Mouse (Mus musculus) embryonic facial prominence, embryonic 11.5 days (tissue): ENCODE measurements around the gene Oit1. TPM values are rescaled to one million over a fixed set of nuclear protein-coding genes. Genes with fewer than 3 reads are reported as not detected.

Experiments
- ATAC-seq: fragments of 200-750 bp; cut with Nextera tagmentation; replicated peaks from 2 replicates; pipeline ENCODE4 v1.8.0; 2017; ENCODE audit warnings: low read depth; ENCODE audit not compliant: insufficient number of reproducible peaks, low FRiP score, low TSS enrichment
- DNase-seq: peaks from one replicate; pipeline ENCODE4 v3.0.0-alpha.2; 2015; ENCODE audit warnings: low spot score
- H3K27ac ChIP-seq: fragments of 300-500 bp; sonication (generic); replicated peaks from 2 replicates; pipeline ENCODE4 v1.5.1; 2014; ENCODE audit warnings: mild to moderate bottlenecking, low read depth, low read length, control low read depth
- H3K27me3 ChIP-seq: fragments of 300-500 bp; sonication (generic); 2 replicates; pipeline ENCODE4 v1.6.1; 2014; ENCODE audit warnings: mild to moderate bottlenecking, low read length, moderate library complexity, mixed read lengths; ENCODE audit not compliant: control insufficient read depth, insufficient read depth
- H3K36me3 ChIP-seq: fragments of 300-500 bp; sonication (generic); replicated peaks from 2 replicates; pipeline ENCODE4 v1.6.1; 2014; ENCODE audit warnings: low read depth, mild to moderate bottlenecking, low read length, moderate library complexity, mixed read lengths; ENCODE audit not compliant: control insufficient read depth, insufficient read depth
- H3K4me1 ChIP-seq: fragments of 300-500 bp; sonication (generic); 2 replicates; pipeline ENCODE4 v1.6.1; 2014; ENCODE audit warnings: low read length, mixed read lengths; ENCODE audit not compliant: control insufficient read depth, insufficient read depth
- H3K4me2 ChIP-seq: fragments of 300-500 bp; sonication (generic); 2 replicates; pipeline ENCODE4 v1.6.1; 2014; ENCODE audit warnings: low read depth, mild to moderate bottlenecking, control low read depth, low read length, moderate library complexity
- H3K4me3 ChIP-seq: fragments of 300-500 bp; sonication (generic); 2 replicates; pipeline ENCODE4 v1.5.1; 2014; ENCODE audit warnings: low read depth, low read length, control low read depth
- H3K9ac ChIP-seq: fragments of 300-500 bp; sonication (generic); replicated peaks from 2 replicates; pipeline ENCODE4 v1.6.1; 2014; ENCODE audit warnings: mild to moderate bottlenecking, control low read depth, low read length
- H3K9me3 ChIP-seq: fragments of 300-500 bp; sonication (generic); replicated peaks from 2 replicates; pipeline ENCODE4 v1.6.1; 2016; ENCODE audit warnings: mild to moderate bottlenecking, low read length, inconsistent platforms, mixed read lengths; ENCODE audit not compliant: control insufficient read depth
- WGBS: fragments of 180-500 bp; shearing (Covaris S2); extraction: QIAGEN DNeasy Blood & Tissue Kit; methylation state at CpG from one replicate; pipeline ENCODE4 v1.1.7; 2014; 5-methylcytosine and 5-hydroxymethylcytosine counted together
- polyA plus RNA-seq: library from polyadenylated mRNA; unstranded; fragments of >200 nt; fragmentation: Nextera tagmentation; extraction: Ambion mirVana; gene quantifications from 2 replicates; pipeline ENCODE4 v1.2.1, GENCODE M21; 2014

Oit1 gene
- polyA plus RNA-seq, 1 experiment from 2014 or later: 0.22 TPM

GRCm38 (mm10) chr14:8392181-8392825 is 13.7 kb upstream of the Oit1 start:
- Histone ChIP-seq H3K27ac (no peak overlapping the region), H3K27me3 (no peaks in the 10 kb centered on the region)
- WGBS: 57% methylated on average over 6 of the region's 6 CpGs

GRCm38 (mm10) chr14:8369394-8369793 is 9.2 kb downstream of the Oit1 start:
- H3K4me2 ChIP-seq: no peak overlapping the region
- H3K4me1 ChIP-seq: no peaks in the 10 kb centered on the region; the same call in 1 of the 2 replicates
- no peak for ATAC-seq
- H3K4me3 ChIP-seq: no peak overlapping the region
- H3K27me3 ChIP-seq: no peaks in the 10 kb centered on the region
- no peak for DNase-seq
- H3K9ac ChIP-seq: no peak overlapping the region
- H3K9me3 ChIP-seq: no peaks in the 10 kb centered on the region
- no peaks in the 10 kb centered on the region for H3K36me3 ChIP-seq
- no peak overlapping the region for H3K27ac ChIP-seq
- WGBS: 75% methylated on average over 4 of the region's 4 CpGs

More at GRCm38 (mm10) chr14:8392181-8392825, 13.7 kb upstream of the Oit1 start:
- Histone ChIP-seq H3K9me3 (no peaks in the 10 kb centered on the region), H3K4me2 (no peak overlapping the region), H3K4me3 (no peak overlapping the region), H3K9ac (no peak overlapping the region), H3K36me3 (no peaks in the 10 kb centered on the region), H3K4me1 (no peaks in the 10 kb centered on the region)
- ATAC-seq (no peak), DNase-seq (no peak)

GRCm38 (mm10) chr14:8368900-8369299 is 9.7 kb downstream of the Oit1 start:
- ATAC-seq (no peak), DNase-seq (no peak)
- H3K4me3 ChIP-seq: no peak overlapping the region
- H3K4me2 ChIP-seq: no peak overlapping the region
- H3K27ac ChIP-seq: no peak overlapping the region
- no peaks in the 10 kb centered on the region for H3K36me3 ChIP-seq
- no peak overlapping the region for H3K9ac ChIP-seq
- 87% methylated on average over 1 of the region's 1 CpGs for whole genome bisulfite sequencing
- no peaks in the 10 kb centered on the region for H3K27me3 ChIP-seq
- no peaks in the 10 kb centered on the region; the same call in 1 of the 2 replicates for H3K4me1 ChIP-seq
- no peaks in the 10 kb centered on the region for H3K9me3 ChIP-seq

GRCm38 (mm10) chr14:8367727-8368520 is 10.6 kb downstream of the Oit1 start:
- Histone ChIP-seq H3K36me3 (no peaks in the 10 kb centered on the region), H3K27ac (no peak overlapping the region), H3K4me2 (no peak overlapping the region), H3K4me1 (no peaks in the 10 kb centered on the region; the same call in 1 of the 2 replicates), H3K27me3 (no peaks in the 10 kb centered on the region), H3K4me3 (no peak overlapping the region), H3K9ac (no peak overlapping the region), H3K9me3 (no peaks in the 10 kb centered on the region)
- 19% methylated on average over 4 of the region's 4 CpGs for WGBS
- no peak for DNase-seq
- ATAC-seq: no peak

- no peaks in the 10 kb centered on the region for H3K27me3 ChIP-seq
- H3K27ac ChIP-seq: no peak overlapping the region
- no peaks in the 10 kb centered on the region for H3K36me3 ChIP-seq
- DNase-seq (no peak), ATAC-seq (no peak)
- no peaks in the 10 kb centered on the region for H3K9me3 ChIP-seq
- H3K4me1 ChIP-seq: no peaks in the 10 kb centered on the region; the same call in 1 of the 2 replicates
- H3K4me3 ChIP-seq: no peak overlapping the region
- no peak overlapping the region for H3K9ac ChIP-seq
- 0% methylated on average over 1 of the region's 1 CpGs for WGBS
- no peak overlapping the region for H3K4me2 ChIP-seq
Measured at GRCm38 (mm10) chr14:8367121-8367520, 11.4 kb downstream of the Oit1 start.

- no peak overlapping the region for H3K4me2 ChIP-seq
- no peaks in the 10 kb centered on the region for H3K27me3 ChIP-seq
Measured at GRCm38 (mm10) chr14:8365833-8366232, 12.7 kb downstream of the Oit1 start.

GRCm38 (mm10) chr14:8356836-8357235 is 21.7 kb downstream of the Oit1 start:
- Histone ChIP-seq H3K9ac (no peak overlapping the region), H3K4me3 (no peak overlapping the region), H3K36me3 (no peaks in the 10 kb centered on the region), H3K27me3 (no peaks in the 10 kb centered on the region), H3K27ac (no peak overlapping the region), H3K4me1 (no peaks in the 10 kb centered on the region), H3K9me3 (no peaks in the 10 kb centered on the region), H3K4me2 (no peak overlapping the region)
- WGBS: 84% methylated on average over 9 of the region's 9 CpGs
- DNase-seq (no peak), ATAC-seq (no peak)

More at GRCm38 (mm10) chr14:8365833-8366232, 12.7 kb downstream of the Oit1 start:
- Histone ChIP-seq H3K36me3 (no peaks in the 10 kb centered on the region), H3K4me3 (no peak overlapping the region), H3K4me1 (no peaks in the 10 kb centered on the region; the same call in 1 of the 2 replicates), H3K9ac (no peak overlapping the region), H3K9me3 (no peaks in the 10 kb centered on the region), H3K27ac (no peak overlapping the region)
- WGBS: 76% methylated on average over 6 of the region's 6 CpGs
- no peak for DNase-seq
- ATAC-seq: no peak

- 37% methylated on average over 6 of the region's 6 CpGs for WGBS
- DNase-seq: peak; percentile 88
- peak; percentile 50; the same call in 1 of the 2 replicates for ATAC-seq
- Histone ChIP-seq H3K4me1 (no peaks in the 10 kb centered on the region), H3K9me3 (no peaks in the 10 kb centered on the region), H3K9ac (no peak overlapping the region), H3K36me3 (no peaks in the 10 kb centered on the region), H3K4me3 (no peak overlapping the region), H3K27me3 (no peaks in the 10 kb centered on the region), H3K4me2 (no peak overlapping the region), H3K27ac (no peak overlapping the region)
Measured at GRCm38 (mm10) chr14:8355999-8356501, 22.5 kb downstream of the Oit1 start.
